Mouse (Mus musculus) frontal cortex, adult (tissue): ENCODE data around the gene Lyzl6.
A peak's percentile ranks its signal among the peaks of the same experiment; 100 is the strongest.

Source experiments
- ATAC-seq: cut with Nextera tagmentation; 2 replicates; pipeline ENCODE4 v1.9.2; 2017; ENCODE audit warnings: mild to moderate bottlenecking, moderate library complexity, mixed read lengths; ENCODE audit not compliant: low TSS enrichment

Lyzl6 gene

DNA sequence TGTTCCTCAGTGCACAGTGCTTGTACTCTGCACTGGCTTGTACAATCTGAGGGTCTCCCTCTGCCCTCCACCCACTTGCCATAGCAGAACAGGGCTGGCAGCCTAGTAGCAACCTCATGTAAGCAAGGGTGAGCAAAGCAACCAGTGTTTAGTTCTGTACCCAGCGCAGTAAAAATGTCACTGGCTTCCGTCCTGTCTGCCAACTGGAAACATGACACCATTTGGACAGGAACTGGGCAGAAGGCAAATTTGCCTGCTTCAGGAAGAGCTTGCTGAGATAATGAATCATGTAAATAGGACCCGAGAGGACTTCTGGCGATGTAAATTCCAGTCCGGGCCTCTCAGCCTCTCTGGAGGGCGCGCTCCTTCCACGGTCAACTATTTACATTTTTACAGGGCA lies 7.0 kb upstream of the Lyzl6 start:
- ATAC-seq: no peak

DNA sequence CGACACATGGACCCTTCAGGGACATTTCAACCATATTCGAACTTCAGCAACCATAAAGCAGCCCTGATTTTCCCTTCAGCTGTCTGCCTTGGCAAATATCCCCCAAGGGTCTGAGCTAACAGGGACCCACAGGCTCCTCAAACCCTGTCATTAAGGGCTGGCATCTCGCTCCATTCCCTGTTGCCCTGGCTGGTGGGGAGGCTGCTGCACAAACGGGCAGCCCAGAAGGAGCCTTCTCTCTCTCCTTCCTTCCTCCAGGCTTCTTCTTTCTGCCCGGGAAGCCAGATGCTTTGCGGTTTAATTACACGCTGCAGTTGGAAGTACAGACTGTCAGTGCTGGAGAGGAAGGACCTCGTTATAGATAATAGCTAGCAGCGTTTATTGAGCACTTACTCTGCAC lies 4.5 kb upstream of the Lyzl6 start:
- ATAC-seq: 0 out of 2 replicates have a peak, but pooled peaks have one; percentile 27

DNA sequence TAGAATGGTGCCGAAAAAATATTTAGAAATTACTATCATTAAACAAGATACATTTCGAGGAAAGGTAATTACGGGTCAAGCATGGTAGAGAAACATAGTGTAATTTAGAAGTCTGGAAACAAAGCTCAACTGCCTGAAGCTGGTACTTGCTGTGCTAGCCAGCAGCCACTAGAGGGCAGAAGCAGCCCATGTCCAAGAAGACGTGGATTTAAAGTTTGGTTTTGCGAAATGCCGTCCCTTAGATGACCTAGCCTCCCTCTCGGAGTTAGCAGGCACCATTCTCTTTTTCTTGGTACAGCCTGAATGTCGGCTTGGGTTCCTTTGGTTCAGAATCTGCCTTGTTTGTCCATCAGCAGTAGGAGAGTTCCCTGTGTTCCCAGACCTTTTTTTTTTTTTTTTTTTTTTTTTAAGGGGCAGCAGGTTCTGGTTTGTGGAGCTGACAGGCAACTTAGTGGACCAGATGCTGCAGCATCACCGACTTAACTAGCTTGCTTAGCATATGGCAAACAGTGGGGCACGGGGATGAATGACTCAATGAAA lies 787 bp upstream of the Lyzl6 start:
- ATAC-seq: peak; percentile 50; the same call in 1 of the 2 replicates

DNA sequence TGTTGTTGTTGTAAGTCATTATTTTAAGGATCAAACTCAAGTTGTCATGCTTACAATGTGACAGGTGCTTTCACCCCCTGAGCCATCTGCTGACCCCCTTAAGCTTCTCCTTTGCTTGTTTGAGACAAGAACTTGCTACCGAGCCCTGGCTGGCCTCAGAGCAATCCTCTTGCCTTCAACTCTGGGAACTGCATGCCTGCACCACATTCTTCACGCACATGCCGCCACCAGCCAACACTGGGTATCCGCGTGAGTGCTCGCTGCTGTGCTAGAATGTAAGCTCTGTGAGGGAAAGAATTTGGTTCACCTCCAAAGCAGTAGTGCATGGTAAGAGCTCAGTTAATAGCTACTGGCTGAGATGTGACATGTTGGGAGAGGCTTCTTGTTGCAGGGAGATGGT lies 2.4 kb downstream of the Lyzl6 start:
- no peak for ATAC-seq

DNA sequence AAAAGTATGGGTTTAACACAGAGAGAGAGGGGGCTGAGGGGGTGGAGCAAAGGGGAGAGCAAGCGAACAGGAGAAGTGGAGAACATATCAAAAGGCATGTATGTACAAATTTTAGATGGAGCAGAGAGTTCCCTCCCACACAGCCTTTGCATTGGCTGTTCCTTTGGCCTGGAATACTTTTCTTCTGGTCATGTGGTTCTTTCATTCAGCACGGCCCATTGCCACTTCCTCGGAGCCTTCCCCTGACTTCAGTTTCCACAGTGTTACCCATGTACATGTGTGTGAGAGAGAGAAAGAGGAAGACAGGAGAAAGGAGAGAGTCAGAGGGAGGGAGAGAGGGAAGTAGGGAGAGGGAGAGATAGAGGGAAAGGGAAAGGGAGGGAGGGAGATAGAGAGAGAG lies 3.2 kb downstream of the Lyzl6 start:
- no peak for ATAC-seq

DNA sequence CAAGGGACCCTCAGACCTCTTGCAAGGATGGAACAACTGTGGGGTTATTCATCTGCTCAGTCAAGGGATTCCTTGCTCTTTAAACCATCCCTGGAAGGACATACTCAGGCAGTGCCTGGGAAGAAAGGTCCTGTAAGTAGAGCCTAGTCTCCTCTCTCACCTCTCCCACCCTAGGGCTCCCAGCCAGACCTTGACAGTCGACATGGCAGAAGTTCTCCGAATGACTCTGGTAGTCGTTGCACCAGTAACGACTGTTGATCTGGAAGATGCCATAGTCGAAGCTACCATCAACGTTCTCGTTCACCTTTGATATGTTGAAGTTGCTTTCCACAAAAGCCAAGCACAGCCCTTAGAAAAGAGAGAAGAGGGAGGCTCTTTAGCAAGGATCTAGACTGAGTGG lies 3.9 kb downstream of the Lyzl6 start:
- ATAC-seq: no peak

DNA sequence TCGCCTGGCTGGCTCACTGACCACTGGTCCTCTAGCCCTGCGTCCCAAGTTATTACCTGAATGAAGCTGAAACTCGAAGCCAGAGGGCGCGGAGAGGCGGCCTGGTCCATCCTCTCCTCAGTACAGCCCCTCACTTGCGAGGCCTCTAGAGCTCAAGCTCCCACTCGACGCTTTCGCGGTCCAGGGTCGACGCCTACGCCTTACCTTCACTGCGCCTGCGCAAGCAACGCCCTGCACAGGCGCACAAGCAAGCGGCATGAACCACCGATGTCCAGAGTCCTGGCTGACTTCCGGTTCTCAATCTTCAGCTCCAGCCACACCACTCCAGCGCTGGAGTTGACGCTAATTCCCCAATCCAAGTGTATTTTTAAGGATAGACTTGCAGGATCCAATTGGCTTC lies 11.2 kb downstream of the Lyzl6 start:
- no peak for ATAC-seq

DNA sequence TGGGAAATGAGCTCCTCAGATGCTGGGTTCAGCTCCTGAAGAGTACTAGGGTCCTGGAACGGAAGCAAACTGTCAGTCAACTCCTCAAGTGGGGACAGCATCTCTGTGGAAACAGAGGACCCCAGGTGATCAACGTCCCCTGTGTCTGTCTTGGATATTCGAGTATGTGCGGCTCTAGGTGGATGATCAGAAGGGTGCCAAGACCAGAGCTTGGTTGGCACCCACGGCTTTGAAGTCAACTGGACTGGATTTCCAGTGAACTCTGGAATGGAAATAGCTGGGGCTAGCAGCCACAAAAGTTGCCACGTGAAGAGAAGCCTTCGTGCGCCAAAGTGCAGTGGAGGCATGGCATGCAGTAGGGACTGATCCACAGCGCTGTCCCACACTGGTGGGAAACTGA lies 17.6 kb downstream of the Lyzl6 start, which contains the start of gene Gm884:
Gm884 (minus strand) TSS at position 101 of the 400 bp plus-strand sequence.
- no peak for ATAC-seq

DNA sequence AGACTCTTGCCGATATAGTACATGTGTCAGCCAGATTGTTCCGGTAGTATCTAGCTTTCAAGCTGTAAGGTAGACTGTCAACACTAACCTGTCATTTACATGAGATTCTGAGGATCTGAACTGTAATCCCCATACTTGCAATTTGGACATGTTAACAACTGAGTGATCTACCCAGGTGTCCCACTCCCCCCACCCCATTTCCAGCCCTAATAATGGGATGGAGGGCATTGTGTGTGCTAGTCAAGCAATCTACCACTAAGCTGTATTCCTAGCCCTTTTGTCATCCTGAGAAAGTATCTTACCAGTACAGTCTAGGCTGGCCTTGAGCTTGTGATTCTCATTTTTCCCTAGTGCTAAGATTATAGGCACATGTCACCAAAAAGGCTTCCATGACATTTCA lies 27.9 kb downstream of the Lyzl6 start:
- ATAC-seq: no peak

DNA sequence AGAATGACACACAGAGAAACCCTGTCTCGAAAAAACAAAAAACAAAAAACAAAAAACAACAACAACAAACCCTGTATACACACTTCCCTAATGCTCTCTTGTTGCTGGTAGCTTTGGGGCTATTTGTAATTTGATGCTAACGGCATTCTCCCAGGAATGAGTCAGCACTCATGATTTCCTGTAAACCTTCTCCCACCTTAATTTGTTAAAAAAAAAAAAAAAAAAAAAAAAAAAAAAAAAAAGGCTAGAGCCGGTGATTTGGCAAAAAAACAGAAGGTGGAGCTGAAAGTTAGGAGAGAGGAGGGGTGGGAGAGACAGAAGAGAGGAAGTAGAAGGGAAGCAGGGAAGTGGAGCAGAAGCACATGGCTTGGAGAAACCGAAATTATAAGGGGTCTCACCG lies 32.1 kb downstream of the Lyzl6 start:
- no peak for ATAC-seq
